Mouse (Mus musculus) cerebellum, adult 9-10 months (tissue): Measurements from ENCODE around the gene Ccdc85a.

Experiments used
- DNase-seq: peaks from one replicate; pipeline ENCODE4 v3.0.0; 2022

Ccdc85a gene

DNA sequence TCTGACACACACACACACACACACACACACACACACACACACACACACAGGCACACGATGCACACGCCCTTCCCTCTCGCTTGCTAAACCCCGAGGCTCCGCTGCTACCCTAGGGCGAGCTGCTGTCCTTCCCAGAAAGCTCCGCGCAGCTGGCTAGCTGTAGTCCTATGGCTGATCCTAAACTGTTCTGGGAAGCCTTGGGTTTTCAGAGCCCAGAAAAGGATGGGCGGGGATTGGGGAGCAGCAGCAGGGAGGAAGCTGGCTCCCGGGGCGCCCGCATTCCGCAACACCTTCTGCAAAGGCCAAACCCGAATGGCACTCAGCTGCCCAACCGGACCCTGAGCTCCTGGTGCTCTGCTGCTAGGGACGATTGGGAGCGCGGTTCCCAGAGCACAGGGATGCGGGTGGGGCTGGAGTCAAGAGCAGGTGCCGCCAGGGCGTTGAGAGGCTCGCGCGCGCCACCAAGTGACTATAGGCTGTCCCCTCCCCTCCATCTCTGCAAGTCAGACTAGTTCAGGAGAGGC, at the start of gene Ccdc85a:
Ccdc85a (minus strand) TSS at position 414 of the 524 bp plus-strand sequence.
- DNase-seq = peak; percentile 46

DNA sequence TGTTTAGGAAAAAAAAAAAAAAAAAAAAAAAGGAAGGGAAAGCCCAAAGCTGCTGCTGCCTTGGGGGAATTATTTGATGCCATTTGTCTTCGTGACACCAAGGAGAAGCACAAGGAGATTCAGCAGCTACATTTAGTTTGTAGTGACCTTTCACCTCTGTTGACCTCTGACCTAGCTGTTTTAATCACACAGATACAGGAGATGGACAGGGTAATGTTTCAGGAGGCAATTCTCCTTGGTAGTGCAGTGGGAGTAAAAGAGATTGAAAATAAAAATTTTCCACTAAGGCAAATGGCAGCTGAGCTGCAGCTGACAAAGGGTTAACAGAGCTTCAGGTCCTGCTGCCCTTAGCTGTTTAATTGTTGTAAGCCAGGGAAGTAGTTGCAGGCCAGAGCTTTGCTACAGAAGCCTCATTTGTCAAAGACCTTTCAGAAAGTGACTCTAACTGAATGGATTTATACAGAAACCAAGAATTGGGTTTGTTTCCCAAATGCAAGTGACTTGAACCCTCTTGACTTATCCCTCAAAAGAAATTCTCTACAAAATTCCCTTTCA, 49.5 kb upstream of the Ccdc85a start:
- DNase-seq = no peak

DNA sequence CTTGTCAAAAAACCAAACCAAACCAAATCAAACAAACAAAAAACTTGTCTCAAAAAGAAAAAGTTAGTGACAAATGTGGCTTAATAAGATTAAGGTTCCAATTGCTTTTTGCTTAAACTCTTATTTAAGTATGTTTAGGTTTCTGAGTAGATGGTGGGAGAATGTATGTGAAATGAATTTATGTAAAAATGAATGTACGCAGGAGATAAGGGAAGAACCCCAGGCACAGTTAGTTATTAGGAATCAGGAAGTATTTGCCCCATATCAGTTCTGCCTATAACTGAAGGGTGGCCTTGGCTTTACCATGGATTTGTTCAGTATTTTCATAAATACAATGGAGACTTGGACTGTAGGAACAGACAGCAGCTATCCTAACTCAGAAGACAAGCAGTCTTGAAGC, 49.0 kb upstream of the Ccdc85a start:
- DNase-seq = no peak

DNA sequence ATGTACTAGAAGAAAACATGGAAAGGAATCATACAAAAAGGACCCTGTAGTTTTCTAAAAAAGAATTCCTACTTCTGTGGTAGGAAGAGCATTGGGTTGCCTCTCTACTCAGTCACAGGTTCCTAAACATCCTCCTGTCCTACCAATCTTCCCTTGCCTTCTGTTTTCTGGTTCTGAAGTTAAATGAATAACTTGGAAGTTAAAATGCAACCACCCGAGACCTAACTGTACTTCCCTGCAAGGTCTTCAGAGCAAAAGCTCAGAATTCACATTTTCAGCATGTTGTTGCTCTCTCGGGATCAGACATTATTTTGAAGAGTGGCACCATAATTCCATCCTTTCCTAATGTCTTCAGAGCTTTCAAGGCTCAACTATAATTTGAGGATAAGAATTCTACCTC, 46.6 kb upstream of the Ccdc85a start:
- no peak for DNase-seq

DNA sequence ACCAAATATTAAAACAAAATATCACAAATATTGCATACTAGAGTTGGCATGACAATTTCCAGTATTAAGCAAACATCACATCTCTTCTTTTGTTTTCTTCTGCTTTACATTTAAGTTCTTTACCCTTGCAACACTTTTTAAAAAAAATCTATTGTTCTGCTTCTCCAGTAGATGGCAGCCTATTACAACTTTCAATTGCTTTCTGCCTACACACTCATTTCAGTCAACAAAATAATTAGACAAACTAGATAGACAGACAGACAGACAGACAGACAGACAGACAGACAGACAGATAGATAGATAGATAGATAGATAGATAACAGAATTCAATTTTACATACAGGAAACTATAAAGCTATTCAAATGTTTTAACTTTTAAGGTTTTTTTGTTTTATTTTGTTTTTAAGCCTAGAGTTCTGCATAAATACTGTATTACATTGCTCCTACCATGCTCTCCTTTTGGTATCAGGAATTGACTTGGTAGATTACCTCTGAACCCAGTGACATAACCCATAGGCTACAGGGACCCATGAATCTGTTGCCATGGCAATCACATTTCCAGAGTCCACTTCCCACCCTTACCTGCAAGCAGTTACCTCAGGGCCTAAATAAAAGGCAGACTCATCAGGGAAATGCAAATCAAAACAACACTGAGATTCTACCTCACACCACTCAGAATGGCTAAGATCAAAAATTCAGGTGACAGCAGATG, 26.8 kb upstream of the Ccdc85a start:
- no peak for DNase-seq

DNA sequence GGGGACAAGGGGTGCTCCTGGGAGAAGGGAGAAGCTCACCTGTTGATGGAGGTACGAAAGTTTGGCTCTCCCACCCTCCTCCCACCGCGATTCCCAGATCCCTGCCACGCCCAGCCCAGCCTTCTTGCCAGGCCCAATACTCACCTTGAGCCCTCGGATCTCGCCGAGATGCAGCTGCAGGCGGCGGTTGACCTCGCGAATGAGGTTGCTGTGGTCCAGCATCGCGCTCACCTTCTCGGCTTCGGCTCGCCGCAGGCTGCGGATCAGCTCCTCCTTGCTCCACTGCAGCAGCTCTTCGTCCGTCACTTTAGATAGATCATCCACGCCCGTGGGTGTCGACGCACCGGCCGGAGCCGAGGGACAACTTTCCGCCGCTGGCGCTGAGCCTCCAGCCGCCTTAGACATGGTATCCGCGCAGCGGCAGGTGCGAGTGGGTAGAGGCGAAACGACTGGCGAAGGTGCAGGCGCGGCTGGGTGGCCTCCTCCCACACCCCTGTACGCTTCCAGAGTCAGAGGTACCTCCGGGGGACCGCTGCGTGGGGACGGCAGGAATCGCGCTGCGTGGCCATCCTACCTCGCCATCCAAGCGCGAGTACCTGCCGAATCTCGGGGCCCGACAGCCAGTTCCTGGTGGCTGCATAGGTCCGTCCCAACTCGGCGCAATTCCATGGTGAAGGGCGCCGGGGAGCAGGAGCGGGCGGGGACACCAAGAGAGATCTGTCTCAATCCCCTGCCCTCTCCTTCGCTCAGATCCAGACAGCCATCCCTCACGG, 800 bp downstream of the Ccdc85a start:
- no peak for DNase-seq

DNA sequence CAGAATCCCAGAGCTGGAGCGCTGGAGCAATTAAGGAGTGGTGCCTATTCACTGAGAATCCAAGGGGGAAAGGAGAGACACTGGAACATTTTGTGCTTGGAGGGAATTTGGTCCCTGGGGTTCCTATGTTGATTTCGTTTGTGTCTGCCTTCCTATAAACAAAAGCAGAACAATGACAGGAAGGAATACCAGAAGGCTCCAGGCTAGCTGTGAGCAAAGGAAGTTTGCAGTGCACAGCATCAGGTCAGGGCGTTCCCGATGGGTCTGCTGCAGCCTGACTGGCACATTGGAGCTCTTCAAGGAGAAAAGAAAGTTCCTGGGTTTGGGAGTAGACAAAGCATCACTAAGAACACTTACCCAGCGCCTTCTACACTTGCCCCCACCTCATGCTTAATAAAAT, 1.9 kb downstream of the Ccdc85a start:
- no peak for DNase-seq

DNA sequence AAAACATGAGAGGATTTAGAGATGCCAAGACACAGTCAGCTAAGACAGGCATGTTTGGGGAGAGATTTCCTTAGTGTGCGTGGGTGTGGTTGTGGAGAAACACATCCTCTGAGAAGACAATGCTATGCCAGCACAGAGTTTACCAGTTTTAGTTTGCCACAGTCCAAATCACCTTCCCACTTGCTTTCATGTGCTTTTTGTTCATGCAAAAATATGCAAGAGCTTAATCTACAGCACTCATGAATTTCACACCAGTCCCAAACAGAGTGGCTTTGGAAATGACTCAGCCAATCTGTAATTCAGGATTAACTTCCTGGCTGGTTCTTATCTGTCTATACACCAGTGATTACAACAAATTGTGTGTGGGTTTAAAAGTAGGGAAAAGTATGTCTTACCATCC, 11.7 kb downstream of the Ccdc85a start:
- no peak for DNase-seq

DNA sequence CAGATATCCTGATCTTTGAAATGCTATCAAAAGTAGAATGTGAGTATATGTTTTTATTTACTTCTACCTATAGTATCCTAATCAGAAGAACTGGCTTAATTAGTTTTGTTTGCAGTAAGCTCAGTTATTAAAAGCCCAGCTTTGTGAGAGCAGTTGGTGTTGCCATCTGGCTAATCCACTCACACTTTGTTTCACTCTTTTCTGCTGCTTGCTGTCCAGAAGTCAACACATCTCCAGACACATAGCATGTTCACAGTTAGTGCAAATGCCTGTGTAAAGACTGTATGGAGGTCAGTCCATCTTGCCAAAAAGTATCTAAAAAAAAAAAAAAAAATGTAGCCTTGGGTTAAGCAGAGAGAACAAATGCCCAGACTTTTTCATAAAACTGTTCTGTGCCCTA, 27.7 kb downstream of the Ccdc85a start:
- no peak for DNase-seq

DNA sequence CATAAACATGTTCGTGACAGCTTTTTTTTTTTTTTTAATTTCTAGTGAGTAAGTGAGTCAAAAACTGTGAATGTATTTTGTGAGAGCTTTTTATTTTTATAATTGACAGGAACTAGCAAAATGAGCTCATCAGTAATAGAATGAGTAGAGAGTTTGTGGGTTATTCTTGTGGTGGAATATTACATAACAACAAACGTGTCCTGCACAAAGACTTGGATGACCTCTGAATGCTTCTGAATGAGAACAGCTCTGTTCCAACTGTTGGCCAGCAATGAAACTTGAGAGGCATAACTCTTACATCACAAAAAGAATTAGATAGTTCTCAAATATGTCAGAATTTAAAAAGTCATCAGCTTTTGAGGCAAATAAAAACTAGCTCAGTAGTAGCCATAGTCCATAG, 40.7 kb downstream of the Ccdc85a start:
- no peak for DNase-seq

DNA sequence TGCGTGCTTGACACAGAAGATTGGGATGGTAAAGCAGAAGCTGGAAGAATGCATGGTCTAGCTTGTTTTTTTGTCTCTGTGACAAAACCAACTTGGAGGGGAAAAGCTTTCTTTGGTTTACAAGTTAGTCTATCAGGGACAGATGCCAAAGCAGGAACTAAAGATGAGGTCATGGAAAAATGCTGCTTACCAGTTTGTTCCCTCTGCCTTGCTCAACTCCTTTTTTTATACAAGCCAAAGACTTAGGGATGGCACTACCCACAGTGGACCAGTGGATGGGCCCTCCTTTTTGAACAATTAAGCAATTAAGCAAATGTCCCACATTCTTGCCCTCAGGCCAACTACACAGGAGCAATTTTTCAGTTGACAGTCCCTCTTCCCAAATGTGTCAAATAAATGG, 42.8 kb downstream of the Ccdc85a start:
- DNase-seq = no peak

DNA sequence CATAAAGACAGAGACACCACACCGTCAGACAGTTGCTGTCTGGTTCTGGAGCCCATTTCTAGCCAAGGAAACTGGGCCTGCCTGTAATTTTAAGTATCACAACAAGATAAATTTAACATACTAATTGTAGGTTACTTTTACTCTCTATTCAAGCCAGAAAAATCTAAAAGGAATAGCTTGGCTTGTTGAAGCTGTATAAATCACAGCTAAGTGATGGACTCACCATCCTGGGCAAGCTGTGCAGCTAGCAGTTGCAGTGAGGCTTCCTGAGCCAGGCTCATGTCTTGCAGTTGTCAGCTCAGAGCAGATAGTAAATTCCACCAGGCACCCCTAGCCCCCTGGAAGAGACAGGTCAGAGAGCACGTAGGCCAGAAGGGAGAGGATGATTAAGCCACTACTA, 50.8 kb downstream of the Ccdc85a start:
- DNase-seq = no peak

DNA sequence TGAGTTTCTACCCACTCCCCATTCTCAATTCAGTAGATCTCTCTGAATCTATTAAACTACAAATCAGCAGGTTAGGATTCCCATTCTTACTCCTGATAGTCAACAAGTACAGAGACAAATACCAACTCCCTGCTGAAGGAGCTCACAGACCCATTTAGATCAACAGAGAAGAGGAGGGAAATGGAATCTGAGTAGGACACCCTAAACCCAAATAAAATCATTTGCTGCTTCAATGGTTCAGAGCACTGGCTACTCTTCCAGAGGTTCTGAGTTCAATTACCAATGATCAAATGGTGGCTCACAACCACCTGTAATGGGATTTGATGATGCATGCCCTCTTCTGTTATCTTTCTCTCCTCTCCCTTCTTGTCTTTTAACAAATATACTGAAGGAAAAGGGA, 82.9 kb downstream of the Ccdc85a start:
- no peak for DNase-seq

DNA sequence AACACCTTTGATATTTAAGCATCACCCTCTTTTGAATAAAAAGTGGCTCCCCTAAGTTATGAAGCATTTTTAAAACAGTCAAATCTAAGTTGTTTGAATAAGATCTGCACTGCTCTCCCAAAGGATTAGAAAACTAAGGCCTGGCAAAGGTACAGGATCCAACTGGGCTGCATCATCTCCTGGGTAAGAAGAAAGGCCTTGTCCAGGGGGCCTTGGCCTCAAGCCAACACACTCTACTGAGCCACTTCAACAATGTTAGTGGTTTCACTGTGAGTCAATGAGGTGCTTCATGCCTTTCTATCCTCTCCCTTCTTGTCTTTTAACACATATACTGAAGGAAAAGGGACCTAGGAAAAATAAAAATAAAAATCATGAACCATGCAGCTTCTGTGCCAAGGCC, 87.1 kb downstream of the Ccdc85a start:
- DNase-seq = no peak

DNA sequence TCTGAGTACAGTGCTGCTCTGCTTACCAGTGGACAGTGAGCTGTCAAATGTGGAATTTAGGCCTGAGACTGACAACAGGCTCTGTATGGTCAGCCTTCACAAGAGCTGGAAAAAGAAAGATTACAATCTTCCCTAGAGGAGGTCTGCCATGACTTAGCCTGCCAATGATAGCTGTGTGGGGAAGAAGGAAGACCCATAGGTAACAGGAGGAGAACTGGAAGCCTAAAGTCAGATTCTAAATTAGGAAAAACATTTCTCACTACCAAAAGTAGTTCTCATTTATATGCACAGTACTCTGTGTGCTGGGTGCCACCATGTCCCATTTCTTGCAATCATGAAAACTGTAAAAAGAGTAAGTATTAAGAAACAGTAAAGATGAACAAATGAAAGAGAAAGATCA, 90.8 kb downstream of the Ccdc85a start:
- no peak for DNase-seq

DNA sequence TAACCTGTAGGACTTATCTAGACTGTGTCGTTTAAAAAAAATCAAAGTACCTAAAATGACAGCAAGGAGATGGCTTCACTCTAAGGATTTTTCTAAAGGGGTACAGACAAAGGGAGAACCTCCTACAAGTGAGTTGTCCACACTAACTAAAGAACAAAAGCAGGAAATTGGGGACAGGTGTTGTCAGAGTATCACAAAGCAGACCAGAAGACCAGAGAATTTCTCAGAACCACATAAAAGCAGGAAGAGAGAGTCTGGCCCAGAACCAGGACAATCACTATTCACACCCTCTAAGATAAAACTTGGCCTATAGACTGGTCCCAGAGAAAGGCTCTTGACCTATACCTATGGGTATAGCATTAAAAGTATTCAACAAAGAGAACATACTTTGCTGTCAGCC, 92.8 kb downstream of the Ccdc85a start:
- no peak for DNase-seq

DNA sequence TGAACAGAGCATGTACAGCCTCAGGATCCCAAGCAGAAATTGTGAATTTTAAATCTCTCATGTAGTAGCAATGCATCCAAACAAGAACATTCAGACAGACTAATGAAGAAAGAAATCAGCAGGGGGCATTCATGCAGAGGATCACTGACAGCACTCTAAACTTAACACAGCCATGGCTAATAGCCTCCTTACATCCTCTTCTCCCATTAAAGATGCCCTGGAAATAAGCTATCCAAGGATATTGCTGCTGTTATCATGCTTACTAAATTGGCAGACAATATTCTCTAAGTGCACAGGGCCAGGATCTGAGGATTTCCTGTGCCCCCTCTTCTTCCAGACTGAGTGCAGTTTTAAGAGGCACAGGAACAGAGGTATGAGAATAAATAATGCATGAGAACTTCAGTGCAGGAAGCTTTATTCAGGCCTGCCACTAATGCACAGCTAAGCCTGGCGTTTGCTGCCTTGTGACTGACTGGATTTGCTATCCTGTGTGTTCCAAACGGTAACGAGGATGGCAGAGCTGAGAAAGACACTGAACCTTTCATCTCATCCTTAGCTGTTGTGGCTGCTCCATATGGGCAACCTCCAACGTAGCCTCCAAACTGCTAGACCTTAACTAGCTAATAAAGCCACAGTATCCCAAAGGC, 99.9 kb downstream of the Ccdc85a start:
- DNase-seq = no peak

DNA sequence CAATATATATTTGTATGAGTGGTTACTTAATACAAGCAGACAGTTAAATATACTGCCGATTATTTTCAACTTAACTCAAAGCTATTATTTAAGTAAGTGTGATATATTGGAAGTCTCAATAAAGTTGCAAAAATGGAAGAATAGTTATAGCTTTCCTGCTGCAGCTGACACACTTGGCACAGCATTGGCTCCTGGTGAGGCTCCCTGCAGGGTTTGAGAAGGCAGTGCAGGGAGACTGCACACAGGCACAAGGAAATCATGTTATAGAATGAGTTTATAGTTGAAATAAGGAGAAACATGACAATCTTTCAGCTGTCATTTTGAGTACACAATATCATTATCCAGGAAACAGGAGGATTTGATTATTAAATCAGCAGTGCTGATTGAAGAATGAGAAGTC, 107.0 kb downstream of the Ccdc85a start:
- DNase-seq = no peak

DNA sequence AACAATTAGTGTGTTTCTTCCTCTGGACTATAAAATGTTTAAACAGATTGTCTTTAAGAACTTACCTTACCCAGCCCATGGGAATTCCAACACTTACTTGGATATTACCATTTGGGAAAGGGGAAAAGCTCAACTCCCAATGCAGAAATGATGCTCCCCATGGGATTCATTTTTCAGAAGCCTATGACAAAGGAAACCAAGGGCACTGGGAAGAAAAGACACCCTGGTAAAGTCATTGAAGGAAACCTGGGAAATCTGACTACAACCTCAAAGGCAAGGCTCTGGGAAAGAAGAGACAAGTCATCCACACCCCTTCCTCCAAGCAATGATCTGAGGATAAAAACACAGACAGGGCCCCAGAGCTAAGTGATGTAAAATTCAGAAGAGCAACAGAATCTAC, 118.4 kb downstream of the Ccdc85a start:
- no peak for DNase-seq

DNA sequence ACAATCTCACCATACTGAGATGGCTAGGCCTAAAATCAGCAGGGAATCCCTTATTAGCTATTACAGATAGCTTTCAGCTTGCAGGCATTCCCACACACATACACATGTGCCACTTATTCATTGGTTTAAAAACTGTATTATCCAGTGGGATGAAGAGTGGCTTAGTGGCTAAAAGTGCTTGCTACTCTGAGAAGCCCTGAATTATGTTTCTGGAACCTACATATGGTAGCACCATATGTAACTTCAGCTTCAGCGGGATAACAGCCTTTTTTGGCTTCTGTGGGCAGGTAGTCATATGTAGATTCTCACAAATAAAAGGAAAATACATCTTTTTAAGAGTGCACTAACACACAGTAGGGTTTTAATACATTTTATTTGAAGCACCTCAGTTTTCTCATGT, 119.2 kb downstream of the Ccdc85a start:
- no peak for DNase-seq

DNA sequence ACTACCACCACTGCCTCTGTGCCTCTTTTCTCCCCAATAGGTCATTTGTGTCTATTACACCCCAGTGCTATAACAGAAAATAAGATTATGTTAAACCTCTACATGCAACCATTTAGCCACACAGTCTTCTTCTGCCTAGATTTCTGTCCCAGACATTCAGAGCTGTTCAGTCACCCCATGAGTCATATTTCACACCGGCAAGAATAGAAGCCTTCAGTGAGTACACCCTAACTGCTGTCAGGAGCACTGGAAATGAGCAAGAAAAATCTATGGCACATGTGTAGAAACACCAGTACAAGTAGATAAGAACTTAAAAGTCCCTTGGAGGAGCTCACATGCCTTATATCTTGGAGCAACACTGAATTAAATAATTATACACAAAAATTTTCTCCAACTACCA, 125.0 kb downstream of the Ccdc85a start:
- no peak for DNase-seq

DNA sequence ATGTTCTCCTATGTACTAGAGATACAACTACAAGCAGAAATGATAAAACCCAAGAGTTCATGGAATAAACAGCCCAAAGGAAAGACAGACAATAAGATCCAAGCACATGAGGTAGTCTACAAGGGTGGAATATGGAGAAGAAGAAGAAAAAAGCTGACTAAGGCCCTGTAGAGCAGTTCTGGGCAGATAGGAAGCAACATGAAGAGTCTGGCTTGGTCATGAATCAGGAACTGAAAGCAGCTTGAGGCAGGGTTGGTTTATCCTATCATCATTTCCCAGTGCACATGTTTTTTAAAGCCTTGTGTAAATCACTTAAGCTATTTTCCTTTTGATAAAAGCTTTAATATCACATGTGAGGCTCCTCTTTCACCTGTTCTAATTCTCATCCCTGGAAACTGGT, 144.2 kb downstream of the Ccdc85a start:
- DNase-seq = no peak

DNA sequence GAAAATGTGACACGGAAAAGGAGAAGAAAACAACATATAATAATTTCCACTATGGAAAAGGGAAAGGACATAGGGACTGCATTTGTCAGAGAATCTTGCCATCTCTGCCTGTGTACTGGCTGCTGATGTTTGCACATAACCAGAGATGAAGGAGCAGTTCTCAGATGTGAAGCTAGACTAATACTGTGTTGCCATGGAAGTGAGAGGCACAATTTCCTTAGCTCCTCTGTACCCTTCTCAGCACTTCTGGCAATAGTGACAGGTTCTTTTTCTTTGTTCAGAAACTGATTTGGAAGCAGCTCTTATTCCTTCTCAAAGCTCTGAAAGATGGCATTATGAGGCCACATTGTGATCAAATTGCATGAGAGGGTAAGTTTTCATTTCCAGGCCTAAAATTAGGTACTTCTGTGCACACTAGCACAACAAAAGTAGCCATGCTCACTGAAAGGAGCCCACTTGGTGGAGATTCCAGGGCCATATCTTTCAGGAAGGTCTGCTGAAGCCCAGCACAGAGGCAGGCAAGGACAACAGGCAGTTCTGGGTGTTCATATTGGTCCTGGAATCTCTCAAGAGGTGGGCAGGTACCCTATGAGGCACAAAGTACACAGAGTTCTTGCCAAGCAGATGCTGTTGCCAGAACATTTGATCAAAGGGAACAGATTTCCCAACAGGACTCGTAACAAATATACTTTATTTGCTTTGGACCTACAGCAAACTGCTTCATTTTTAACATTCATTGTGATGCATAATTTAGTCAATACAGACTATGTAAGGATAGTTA, 161.5 kb downstream of the Ccdc85a start:
- peak; percentile 1 for DNase-seq
